Mouse (Mus musculus) cortical plate, adult 2 months (tissue): Measurements from ENCODE around the gene G0s2.

Source experiments
- CTCF ChIP-seq: fragments of 200-500 bp; IDR thresholded peaks from 2 replicates; pipeline ENCODE4 v1.5.1; 2011; ENCODE audit warnings: mild to moderate bottlenecking, control low read depth, low read length; ENCODE audit not compliant: insufficient read depth; ENCODE audit errors: extremely low read depth
- POLR2A ChIP-seq: fragments of 200-500 bp; IDR thresholded peaks from 2 replicates; pipeline ENCODE4 v1.6.1; 2011; ENCODE audit warnings: mild to moderate bottlenecking, low read length, control low read depth; ENCODE audit not compliant: insufficient read depth; ENCODE audit errors: extremely low read depth

DNA sequence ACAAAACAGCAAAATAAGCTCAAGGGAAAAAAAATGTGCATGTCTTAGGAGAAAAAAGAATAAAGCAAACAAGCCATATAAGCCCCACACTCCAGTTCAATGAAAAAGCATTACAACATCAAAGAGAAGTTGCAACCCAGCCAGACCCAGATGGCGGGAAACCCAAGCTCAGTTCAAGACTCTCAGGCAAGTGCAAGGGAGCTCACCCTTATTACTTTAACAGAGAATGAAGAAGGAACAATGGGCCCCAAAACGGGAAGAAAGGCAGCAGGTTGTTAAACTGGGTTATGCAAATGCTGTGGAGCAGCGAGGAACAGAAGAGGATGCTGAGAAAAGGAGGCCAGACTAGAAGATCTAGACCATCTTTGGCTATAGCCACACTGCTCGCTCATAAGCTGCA lies 30.2 kb downstream of the G0s2 start:
- TF ChIP-seq POLR2A (no peak), CTCF (no peak)
